Mouse (Mus musculus) neural tube, embryonic 15.5 days (tissue): ENCODE results near the gene Akt2. TPM values are rescaled to one million over a fixed set of nuclear protein-coding genes. Genes with fewer than 3 reads are reported as not detected.
A peak's percentile ranks its signal among the peaks of the same experiment; 100 is the strongest.

Source experiments
- ATAC-seq: fragments of 200-750 bp; cut with Nextera tagmentation; 2 replicates; pipeline ENCODE4 v1.8.0; 2017; ENCODE audit warnings: mild to moderate bottlenecking, moderate TSS enrichment, moderate library complexity; ENCODE audit not compliant: low FRiP score
- H3K27ac ChIP-seq: fragments of 300-500 bp; sonication (generic); replicated peaks from 2 replicates; pipeline ENCODE4 v1.5.1; 2015; ENCODE audit warnings: mild to moderate bottlenecking, inconsistent platforms
- H3K27me3 ChIP-seq: fragments of 300-500 bp; sonication (generic); replicated peaks from 2 replicates; pipeline ENCODE4 v1.6.1; 2015; ENCODE audit warnings: inconsistent platforms
- H3K36me3 ChIP-seq: fragments of 300-500 bp; sonication (generic); 2 replicates; pipeline ENCODE4 v1.6.1; 2015; ENCODE audit warnings: inconsistent platforms
- H3K4me1 ChIP-seq: fragments of 300-500 bp; sonication (generic); 2 replicates; pipeline ENCODE4 v1.6.1; 2015; ENCODE audit warnings: inconsistent platforms
- H3K4me2 ChIP-seq: fragments of 300-500 bp; sonication (generic); 2 replicates; pipeline ENCODE4 v1.6.1; 2015; ENCODE audit warnings: inconsistent platforms, mild to moderate bottlenecking, moderate library complexity
- H3K4me3 ChIP-seq: fragments of 300-500 bp; sonication (generic); replicated peaks from 2 replicates; pipeline ENCODE4 v1.5.1; 2015; ENCODE audit warnings: mild to moderate bottlenecking, inconsistent platforms
- H3K9ac ChIP-seq: fragments of 300-500 bp; sonication (generic); replicated peaks from 2 replicates; pipeline ENCODE4 v1.6.1; 2015; ENCODE audit warnings: mild to moderate bottlenecking, inconsistent platforms
- H3K9me3 ChIP-seq: fragments of 300-500 bp; sonication (generic); replicated peaks from 2 replicates; pipeline ENCODE4 v1.6.1; 2016; ENCODE audit warnings: inconsistent platforms
- WGBS: fragments of 180-500 bp; shearing (Covaris S2); methylation state at CpG from one replicate; pipeline ENCODE4 v1.1.7; 2015; ENCODE audit warnings: mixed read lengths; 5-methylcytosine and 5-hydroxymethylcytosine counted together
- polyA plus RNA-seq: library from polyadenylated mRNA; unstranded; fragments of >200 nt; fragmentation: Nextera tagmentation; extraction: Ambion mirVana; gene quantifications from 2 replicates; pipeline ENCODE4 v1.2.1, GENCODE M21; 2015

The Akt2 gene
- polyA plus RNA-seq, 1 experiment from 2014 or later = 52.0 TPM

- H3K36me3 ChIP-seq = peaks cover 31% of the 10 kb centered on the region
- peaks cover 37% of the 10 kb centered on the region for H3K4me1 ChIP-seq
- H3K27me3 ChIP-seq = peaks cover 6% of the 10 kb centered on the region; the same call in 1 of the 2 replicates
- H3K4me2 ChIP-seq = peak within 1 kb of the TSS; percentile 62
- peak; percentile 77 for ATAC-seq
- H3K9me3 ChIP-seq = no peaks in the 10 kb centered on the region
- peak within 1 kb of the TSS; percentile 93 for H3K27ac ChIP-seq
- H3K9ac ChIP-seq = peak within 1 kb of the TSS; percentile 82
- WGBS = 2% methylated on average over 47 of the region's 62 CpGs
- H3K4me3 ChIP-seq = peak within 1 kb of the TSS; percentile 54
These were observed 62.5 kb downstream of the Akt2 start, which contains the start of gene Ttc9b for GRCm38 (mm10) chr7:27653681-27654437. Gene Ttc9b (plus strand): TSS chr7:27653915.

DNA sequence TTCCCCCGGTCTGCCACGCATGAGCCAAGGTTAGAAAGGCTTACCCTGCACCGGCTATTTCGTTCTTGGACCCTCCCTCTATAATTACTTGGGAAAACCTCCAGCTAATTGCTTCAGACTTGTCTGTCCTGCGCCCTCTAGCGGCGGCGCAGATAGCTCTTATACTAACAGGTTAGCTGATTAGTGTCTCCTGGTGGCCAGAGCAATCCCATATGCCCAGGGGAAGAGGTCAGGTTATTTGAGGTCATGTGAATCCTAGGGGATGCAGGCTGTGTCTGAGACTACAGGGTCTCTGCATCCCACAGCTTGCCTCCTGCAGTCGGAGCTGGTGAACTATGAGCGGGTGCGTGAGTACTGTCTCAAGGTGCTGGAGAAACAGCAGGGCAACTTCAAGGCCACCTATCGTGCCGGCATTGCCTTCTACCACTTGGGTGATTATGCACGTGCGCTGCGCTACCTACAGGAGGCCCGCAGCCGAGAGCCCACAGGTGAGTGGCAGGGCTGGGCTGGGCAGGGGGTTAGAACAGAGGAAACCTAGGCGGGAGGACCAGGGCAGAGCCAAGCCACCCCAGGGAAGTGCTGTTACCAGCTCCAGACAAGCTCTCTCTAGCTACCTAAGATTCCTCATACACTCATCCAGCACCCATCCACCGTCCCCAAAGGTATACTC lies 63.4 kb downstream of the Akt2 start:
- H3K4me3 ChIP-seq = peak overlapping the region; percentile 54
- no peaks in the 10 kb centered on the region for H3K9me3 ChIP-seq
- peaks cover 37% of the 10 kb centered on the region for H3K4me1 ChIP-seq
- ATAC-seq = no peak
- WGBS = 64% methylated on average over 20 of the region's 20 CpGs
- H3K36me3 ChIP-seq = peaks cover 40% of the 10 kb centered on the region
- peak overlapping the region; percentile 62 for H3K4me2 ChIP-seq
- peak overlapping the region; percentile 82; the same call in 1 of the 2 replicates for H3K9ac ChIP-seq
- peak overlapping the region; percentile 93 for H3K27ac ChIP-seq
- H3K27me3 ChIP-seq = peaks cover 9% of the 10 kb centered on the region; the same call in 1 of the 2 replicates

DNA sequence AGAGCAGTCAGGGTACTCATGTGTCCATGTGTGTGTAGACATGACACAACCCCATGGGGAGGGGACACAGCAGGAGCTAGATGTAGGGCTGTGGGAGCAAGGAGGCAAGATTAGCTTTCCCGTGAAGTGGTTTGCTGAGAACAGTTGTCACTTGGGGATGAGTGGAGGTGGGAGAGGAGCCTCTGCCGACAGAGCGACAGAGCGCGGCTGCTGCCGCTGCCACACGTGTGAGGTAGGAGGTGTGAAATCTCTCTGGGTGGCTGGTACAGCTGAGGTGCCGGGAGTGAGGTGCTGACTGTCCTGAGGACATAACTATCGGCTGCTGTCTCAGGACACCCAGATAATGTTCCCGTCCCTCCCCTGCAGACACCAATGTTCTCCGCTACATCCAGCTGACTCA lies 64.2 kb downstream of the Akt2 start:
- H3K9ac ChIP-seq = no peak overlapping the region
- WGBS = 61% methylated on average over 11 of the region's 11 CpGs
- no peak for ATAC-seq

DNA sequence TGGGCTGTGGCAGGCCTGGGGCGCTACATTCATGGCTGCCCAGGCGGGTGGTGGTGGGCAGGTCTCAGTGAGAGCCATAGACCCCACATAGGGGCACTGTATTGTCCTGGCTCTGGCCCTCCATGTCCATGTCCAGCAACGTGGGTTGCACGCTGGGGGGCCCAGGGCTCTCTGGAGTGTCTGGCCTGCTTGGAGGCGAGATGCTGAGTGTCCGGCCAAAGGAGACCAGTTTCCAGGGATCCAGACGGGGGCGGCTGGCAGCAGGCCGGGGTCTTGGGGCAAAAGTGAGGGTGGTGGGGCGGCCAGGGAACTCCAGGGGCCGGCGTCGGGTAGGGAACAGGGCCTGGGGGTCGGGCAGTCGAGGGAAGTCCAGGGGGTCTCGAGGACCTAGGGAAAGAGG lies 65.2 kb downstream of the Akt2 start:
- no peak for ATAC-seq
- WGBS = 91% methylated on average over 16 of the region's 16 CpGs
- H3K27ac ChIP-seq = no peak overlapping the region
- H3K4me2 ChIP-seq = no peak overlapping the region
- H3K4me3 ChIP-seq = no peak overlapping the region
- H3K4me1 ChIP-seq = peaks cover 37% of the 10 kb centered on the region
- no peak overlapping the region for H3K9ac ChIP-seq
- no peaks in the 10 kb centered on the region for H3K9me3 ChIP-seq
- peaks cover 8% of the 10 kb centered on the region; the same call in 1 of the 2 replicates for H3K27me3 ChIP-seq
- H3K36me3 ChIP-seq = peaks cover 56% of the 10 kb centered on the region

More for the DNA sequence above, 64.2 kb downstream of the Akt2 start:
- peaks cover 46% of the 10 kb centered on the region for H3K36me3 ChIP-seq
- peaks cover 9% of the 10 kb centered on the region; the same call in 1 of the 2 replicates for H3K27me3 ChIP-seq
- peak overlapping the region; percentile 62 for H3K4me2 ChIP-seq
- H3K9me3 ChIP-seq = no peaks in the 10 kb centered on the region
- H3K27ac ChIP-seq = 0 out of 2 replicates have a peak overlapping the region, but pooled peaks have one; percentile 3
- peak overlapping the region; percentile 1; the same call in 1 of the 2 replicates for H3K4me3 ChIP-seq
- H3K4me1 ChIP-seq = peaks cover 37% of the 10 kb centered on the region

- ATAC-seq = no peak
- H3K27ac ChIP-seq = no peak overlapping the region
- WGBS = 32% methylated on average over 50 of the region's 53 CpGs
- peaks cover 31% of the 10 kb centered on the region for H3K4me1 ChIP-seq
- peaks cover 7% of the 10 kb centered on the region; the same call in 1 of the 2 replicates for H3K27me3 ChIP-seq
- H3K4me2 ChIP-seq = no peak overlapping the region
- H3K4me3 ChIP-seq = no peak overlapping the region
- peaks cover 67% of the 10 kb centered on the region for H3K36me3 ChIP-seq
- no peaks in the 10 kb centered on the region for H3K9me3 ChIP-seq
- no peak overlapping the region for H3K9ac ChIP-seq
These were observed 66.6 kb downstream of the Akt2 start for GRCm38 (mm10) chr7:27657824-27658395.

DNA sequence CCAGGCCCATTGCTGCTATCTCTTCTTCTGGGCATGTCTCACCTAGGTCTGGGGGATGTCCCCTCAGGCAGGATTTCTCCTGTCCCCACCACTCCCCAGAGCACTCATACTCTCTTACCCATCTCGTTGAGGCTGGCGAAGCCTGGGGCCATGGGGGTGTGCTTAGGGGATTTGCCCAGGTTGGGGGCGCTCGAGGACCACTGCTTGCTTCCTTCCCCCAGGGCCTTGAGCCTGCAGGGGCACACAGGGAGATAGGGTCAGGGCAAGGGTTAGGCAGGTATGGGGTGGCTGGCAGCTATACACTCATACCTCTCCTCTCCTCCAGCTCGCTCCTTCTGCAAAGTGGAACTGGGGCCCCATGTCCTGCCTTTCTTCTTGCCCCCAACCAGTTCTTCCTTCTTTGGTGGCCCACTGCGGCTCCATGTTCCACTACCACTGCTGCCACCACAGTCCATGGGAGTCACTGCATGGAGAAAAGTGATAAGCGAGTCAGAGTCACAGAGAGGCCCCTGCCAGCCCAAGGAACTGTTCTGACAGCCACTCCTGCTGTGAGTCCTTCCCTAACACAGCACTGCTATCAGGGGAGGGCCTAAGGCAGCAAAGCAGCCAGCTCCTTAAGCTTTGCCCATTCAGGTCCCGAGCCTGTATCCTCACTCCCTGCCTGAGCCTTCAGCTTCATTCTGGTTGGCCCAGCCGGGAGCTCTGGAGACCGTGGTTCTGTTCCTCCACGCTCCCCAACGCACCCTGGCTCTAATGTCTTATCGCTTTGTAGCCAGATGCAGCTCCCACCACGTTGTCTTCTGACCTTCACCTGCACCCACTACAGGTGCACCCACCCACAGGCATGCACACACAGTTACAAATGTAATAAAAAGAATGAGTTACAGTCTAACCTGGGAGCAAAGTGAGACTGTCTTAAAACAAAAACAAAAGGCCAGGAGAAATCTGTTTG lies 67.6 kb downstream of the Akt2 start:
- Histone ChIP-seq H3K9ac (no peak overlapping the region), H3K9me3 (no peaks in the 10 kb centered on the region), H3K4me3 (no peak overlapping the region), H3K27me3 (peaks cover 7% of the 10 kb centered on the region; the same call in 1 of the 2 replicates), H3K27ac (no peak overlapping the region), H3K36me3 (peaks cover 72% of the 10 kb centered on the region), H3K4me2 (no peak overlapping the region), H3K4me1 (peaks cover 23% of the 10 kb centered on the region)
- ATAC-seq = no peak
- 62% methylated on average over 14 of the region's 14 CpGs for WGBS

- peaks cover 7% of the 10 kb centered on the region; the same call in 1 of the 2 replicates for H3K27me3 ChIP-seq
- no peak overlapping the region for H3K9ac ChIP-seq
- no peaks in the 10 kb centered on the region for H3K9me3 ChIP-seq
- WGBS = 92% methylated on average over 4 of the region's 4 CpGs
- peaks cover 80% of the 10 kb centered on the region for H3K36me3 ChIP-seq
- no peak overlapping the region for H3K27ac ChIP-seq
- H3K4me2 ChIP-seq = no peak overlapping the region
- no peak overlapping the region for H3K4me3 ChIP-seq
- no peaks in the 10 kb centered on the region for H3K4me1 ChIP-seq
- no peak for ATAC-seq
These were observed 70.7 kb downstream of the Akt2 start for GRCm38 (mm10) chr7:27662038-27662437.

GRCm38 (mm10) chr7:27673064-27673574 lies 81.8 kb downstream of the Akt2 start:
- H3K27ac ChIP-seq = no peak overlapping the region
- peaks cover 53% of the 10 kb centered on the region for H3K4me1 ChIP-seq

GRCm38 (mm10) chr7:27673575-27674131 lies 82.3 kb downstream of the Akt2 start:
- no peaks in the 10 kb centered on the region for H3K9me3 ChIP-seq
- H3K27ac ChIP-seq = peak overlapping the region; percentile 95
- peak overlapping the region; percentile 82 for H3K9ac ChIP-seq
- H3K4me3 ChIP-seq = peak overlapping the region; percentile 80
- peak overlapping the region; percentile 89 for H3K4me2 ChIP-seq
- H3K27me3 ChIP-seq = no peaks in the 10 kb centered on the region
- peak; percentile 22 for ATAC-seq
- H3K36me3 ChIP-seq = peaks cover 14% of the 10 kb centered on the region
- 1% methylated on average over 48 of the region's 52 CpGs for WGBS
- peaks cover 49% of the 10 kb centered on the region for H3K4me1 ChIP-seq

More at GRCm38 (mm10) chr7:27673064-27673574, 81.8 kb downstream of the Akt2 start:
- no peaks in the 10 kb centered on the region for H3K9me3 ChIP-seq
- peaks cover 14% of the 10 kb centered on the region for H3K36me3 ChIP-seq
- H3K4me3 ChIP-seq = peak overlapping the region; percentile 80
- WGBS = 60% methylated on average over 9 of the region's 9 CpGs
- peak overlapping the region; percentile 82 for H3K9ac ChIP-seq
- ATAC-seq = peak; percentile 2; the same call in 1 of the 2 replicates
- H3K27me3 ChIP-seq = no peaks in the 10 kb centered on the region
- peak overlapping the region; percentile 89 for H3K4me2 ChIP-seq

DNA sequence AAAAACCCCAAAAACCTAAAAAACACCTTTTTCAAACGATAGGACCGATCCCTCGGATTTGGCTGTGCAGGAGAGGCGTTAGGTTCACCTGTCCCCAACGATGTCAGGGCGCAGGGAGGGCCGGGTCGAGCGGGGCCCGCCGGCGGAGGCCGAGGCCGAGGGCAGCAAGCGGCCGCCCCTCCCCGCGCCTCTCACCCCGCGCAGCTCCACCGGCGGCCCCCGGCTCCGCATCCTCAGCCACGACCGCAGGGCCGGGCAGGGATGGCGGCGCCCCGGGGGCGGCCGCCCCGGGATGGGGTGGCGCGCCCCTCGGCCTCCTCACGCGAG lies 82.8 kb downstream of the Akt2 start:
- 0% methylated on average over 30 of the region's 38 CpGs for WGBS
- Histone ChIP-seq H3K9me3 (no peaks in the 10 kb centered on the region), H3K36me3 (peaks cover 14% of the 10 kb centered on the region), H3K4me2 (peak overlapping the region; percentile 89), H3K27me3 (no peaks in the 10 kb centered on the region), H3K27ac (peak overlapping the region; percentile 95), H3K9ac (peak overlapping the region; percentile 82), H3K4me1 (peaks cover 49% of the 10 kb centered on the region), H3K4me3 (peak overlapping the region; percentile 80)
- ATAC-seq = peak; percentile 65; the same call in 1 of the 2 replicates
